Mouse (Mus musculus): ENCODE data around the gene Tapbp. TPM values are rescaled to one million over a fixed set of nuclear protein-coding genes. Genes with fewer than 3 reads are reported as not detected.

Tapbp gene
- polyA plus RNA-seq, 1 experiment from 2014 or later, result 16.6 TPM

- 2% methylated on average over 17 of the region's 20 CpGs for WGBS
- H3K36me3 ChIP-seq (ENCODE audit: control insufficient read depth, insufficient read depth, low read length), result peaks cover 17% of the 10 kb centered on the region
- peak; percentile 80 for DNase-seq (ENCODE audit: low spot score)
- peak overlapping the region; percentile 78 for H3K27ac ChIP-seq (ENCODE audit: low read depth, low read length)
- no peaks in the 10 kb centered on the region for H3K27me3 ChIP-seq (ENCODE audit: control insufficient read depth, insufficient read depth, low read length)
- ATAC-seq (ENCODE audit: low FRiP score), result peak; percentile 41
- H3K4me1 ChIP-seq (replicated peaks; ENCODE audit: control insufficient read depth, insufficient read depth, low read length), result peaks cover 20% of the 10 kb centered on the region
- peak overlapping the region; percentile 59 for H3K9ac ChIP-seq (ENCODE audit: low read depth, low read length)
- H3K9me3 ChIP-seq (ENCODE audit: control insufficient read depth, low read length), result no peaks in the 10 kb centered on the region
- peak overlapping the region; percentile 64 for H3K4me3 ChIP-seq (ENCODE audit: low read depth, low read length)
- peak overlapping the region; percentile 59 for H3K4me2 ChIP-seq (replicated peaks; ENCODE audit: low read depth, low read length)
Measured at GRCm38 (mm10) chr17:33916294-33916693, 595 bp downstream of the Tapbp start.

GRCm38 (mm10) chr17:33916847-33917655 is 1.4 kb downstream of the Tapbp start:
- Histone ChIP-seq H3K4me3 (ENCODE audit: low read depth, low read length) (peak overlapping the region; percentile 64; the same call in 1 of the 2 replicates), H3K27ac (ENCODE audit: low read depth, low read length) (no peak overlapping the region), H3K4me1 (replicated peaks; ENCODE audit: control insufficient read depth, insufficient read depth, low read length) (peaks cover 20% of the 10 kb centered on the region), H3K4me2 (replicated peaks; ENCODE audit: low read depth, low read length) (peak overlapping the region; percentile 59), H3K9me3 (ENCODE audit: control insufficient read depth, low read length) (no peaks in the 10 kb centered on the region), H3K9ac (ENCODE audit: low read depth, low read length) (no peak overlapping the region), H3K36me3 (ENCODE audit: control insufficient read depth, insufficient read depth, low read length) (peaks cover 15% of the 10 kb centered on the region), H3K27me3 (ENCODE audit: control insufficient read depth, insufficient read depth, low read length) (no peaks in the 10 kb centered on the region)
- no peak for DNase-seq (ENCODE audit: low spot score)
- ATAC-seq (ENCODE audit: low FRiP score), result no peak
- WGBS, result 73% methylated on average over 31 of the region's 31 CpGs

DNA sequence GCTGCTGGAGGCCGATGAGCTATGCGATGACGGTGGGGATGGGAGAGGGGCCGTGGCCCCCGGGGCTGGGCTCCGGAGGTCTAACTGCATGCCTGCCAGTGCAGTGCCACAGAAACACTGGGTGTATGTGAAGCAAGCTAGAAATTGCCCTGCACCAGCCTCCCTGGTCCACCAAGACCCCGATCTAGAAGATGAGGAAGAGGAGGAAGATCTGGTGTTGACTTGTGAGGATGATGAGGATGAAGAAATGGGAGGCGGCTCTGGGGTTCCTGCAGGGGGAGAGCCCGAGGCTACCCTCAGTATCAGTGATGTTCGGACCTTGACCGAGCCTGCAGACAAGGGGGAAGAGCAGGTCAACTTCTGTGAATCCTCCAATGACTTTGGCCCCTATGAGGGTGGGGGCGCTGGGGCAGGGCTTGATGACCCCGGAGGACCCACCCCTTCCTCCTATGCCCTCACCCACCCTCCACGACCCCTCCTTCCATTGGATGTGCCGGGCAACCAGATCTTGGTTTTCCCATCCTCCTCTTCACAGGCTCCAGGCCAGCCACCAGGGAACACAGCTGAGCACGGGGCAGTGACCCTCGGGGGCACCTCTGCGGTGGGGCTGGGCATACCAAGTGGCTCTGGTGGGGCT is 2.1 kb downstream of the Tapbp start:
- H3K27ac ChIP-seq (ENCODE audit: low read depth, low read length), result no peak overlapping the region
- H3K9ac ChIP-seq (ENCODE audit: low read depth, low read length), result no peak overlapping the region
- DNase-seq (ENCODE audit: low spot score) (no peak), ATAC-seq (ENCODE audit: low FRiP score) (no peak)
- no peak overlapping the region for H3K4me3 ChIP-seq (ENCODE audit: low read depth, low read length)
- no peak overlapping the region for H3K4me2 ChIP-seq (replicated peaks; ENCODE audit: low read depth, low read length)
- H3K9me3 ChIP-seq (ENCODE audit: control insufficient read depth, low read length), result no peaks in the 10 kb centered on the region
- H3K27me3 ChIP-seq (ENCODE audit: control insufficient read depth, insufficient read depth, low read length), result no peaks in the 10 kb centered on the region
- H3K4me1 ChIP-seq (replicated peaks; ENCODE audit: control insufficient read depth, insufficient read depth, low read length), result peaks cover 20% of the 10 kb centered on the region
- WGBS, result 82% methylated on average over 18 of the region's 18 CpGs
- H3K36me3 ChIP-seq (ENCODE audit: control insufficient read depth, insufficient read depth, low read length), result peaks cover 10% of the 10 kb centered on the region

- Histone ChIP-seq H3K4me3 (ENCODE audit: low read depth, low read length) (peak overlapping the region; percentile 49; the same call in 1 of the 2 replicates), H3K27ac (ENCODE audit: low read depth, low read length) (0 out of 2 replicates have a peak overlapping the region, but pooled peaks have one; percentile 17), H3K36me3 (ENCODE audit: control insufficient read depth, insufficient read depth, low read length) (peaks cover 6% of the 10 kb centered on the region), H3K9ac (ENCODE audit: low read depth, low read length) (no peak overlapping the region), H3K9me3 (ENCODE audit: control insufficient read depth, low read length) (no peaks in the 10 kb centered on the region), H3K27me3 (ENCODE audit: control insufficient read depth, insufficient read depth, low read length) (no peaks in the 10 kb centered on the region), H3K4me1 (replicated peaks; ENCODE audit: control insufficient read depth, insufficient read depth, low read length) (peaks cover 20% of the 10 kb centered on the region), H3K4me2 (replicated peaks; ENCODE audit: low read depth, low read length) (peak overlapping the region; percentile 86)
- no peak for DNase-seq (ENCODE audit: low spot score)
- 64% methylated on average over 37 of the region's 37 CpGs for WGBS
- ATAC-seq (ENCODE audit: low FRiP score), result no peak
Measured at GRCm38 (mm10) chr17:33918293-33919203, 2.8 kb downstream of the Tapbp start.

DNA sequence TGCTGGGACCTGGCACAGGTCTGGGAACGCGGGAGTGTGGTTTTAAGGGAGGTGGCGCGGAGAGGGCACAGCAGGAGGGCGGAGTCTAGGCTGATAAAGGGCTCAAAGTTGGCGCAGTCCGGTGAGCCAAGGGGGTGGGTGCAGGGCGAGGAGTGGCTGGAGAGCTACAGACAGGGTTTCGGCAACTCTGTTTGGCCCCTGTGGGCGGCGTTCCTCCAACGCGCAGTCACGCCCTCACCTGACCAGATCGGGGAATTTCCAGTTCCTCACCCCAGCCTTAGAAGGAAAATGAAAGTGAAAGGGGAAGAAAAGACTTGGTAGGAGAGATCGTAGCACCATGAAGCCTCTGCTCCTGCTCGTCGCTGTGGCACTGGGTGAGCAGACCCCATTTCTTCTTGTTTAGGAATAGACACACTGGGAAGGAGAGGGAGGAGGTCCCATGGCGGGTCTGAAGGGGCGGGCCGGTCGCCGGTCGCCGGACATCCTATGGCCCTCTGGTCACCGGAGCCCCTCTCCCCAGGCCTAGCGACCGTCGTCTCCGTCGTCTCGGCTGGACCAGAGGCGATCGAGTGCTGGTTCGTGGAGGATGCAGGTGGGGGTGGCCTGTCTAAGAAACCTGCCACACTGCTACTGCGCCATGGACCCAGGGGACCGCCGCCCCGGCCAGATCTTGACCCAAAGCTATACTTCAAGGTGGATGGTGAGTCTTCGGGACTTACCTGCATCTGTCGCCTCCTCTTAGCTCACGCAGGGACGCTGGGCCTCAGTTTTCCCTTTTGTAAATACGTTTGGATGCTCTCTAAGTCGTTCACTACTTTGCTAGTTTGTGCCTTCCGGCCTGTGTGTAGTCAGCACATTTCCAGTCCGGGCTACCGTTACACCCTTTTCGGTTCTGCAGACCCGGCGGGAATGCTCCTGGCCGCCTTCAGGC is 3.9 kb downstream of the Tapbp start:
- ATAC-seq (ENCODE audit: low FRiP score) (no peak), DNase-seq (ENCODE audit: low spot score) (peak; percentile 46)
- H3K4me1 ChIP-seq (replicated peaks; ENCODE audit: control insufficient read depth, insufficient read depth, low read length), result peaks cover 20% of the 10 kb centered on the region
- WGBS, result under 1% methylated on average over 51 of the region's 52 CpGs
- H3K9me3 ChIP-seq (ENCODE audit: control insufficient read depth, low read length), result no peaks in the 10 kb centered on the region
- H3K9ac ChIP-seq (ENCODE audit: low read depth, low read length), result peak overlapping the region; percentile 67
- H3K36me3 ChIP-seq (ENCODE audit: control insufficient read depth, insufficient read depth, low read length), result no peaks in the 10 kb centered on the region
- peak overlapping the region; percentile 86 for H3K4me2 ChIP-seq (replicated peaks; ENCODE audit: low read depth, low read length)
- H3K4me3 ChIP-seq (ENCODE audit: low read depth, low read length), result peak overlapping the region; percentile 49
- H3K27me3 ChIP-seq (ENCODE audit: control insufficient read depth, insufficient read depth, low read length), result no peaks in the 10 kb centered on the region
- 0 out of 2 replicates have a peak overlapping the region, but pooled peaks have one; percentile 20 for H3K27ac ChIP-seq (ENCODE audit: low read depth, low read length)

- peak overlapping the region; percentile 49 for H3K4me3 ChIP-seq (ENCODE audit: low read depth, low read length)
- under 1% methylated on average over 36 of the region's 36 CpGs for WGBS
- H3K9me3 ChIP-seq (ENCODE audit: control insufficient read depth, low read length), result no peaks in the 10 kb centered on the region
- H3K4me2 ChIP-seq (replicated peaks; ENCODE audit: low read depth, low read length), result peak overlapping the region; percentile 86
- peaks cover 20% of the 10 kb centered on the region for H3K4me1 ChIP-seq (replicated peaks; ENCODE audit: control insufficient read depth, insufficient read depth, low read length)
- peak overlapping the region; percentile 67 for H3K9ac ChIP-seq (ENCODE audit: low read depth, low read length)
- ATAC-seq (ENCODE audit: low FRiP score) (peak; percentile 61), DNase-seq (ENCODE audit: low spot score) (peak; percentile 89)
- no peaks in the 10 kb centered on the region for H3K27me3 ChIP-seq (ENCODE audit: control insufficient read depth, insufficient read depth, low read length)
- no peaks in the 10 kb centered on the region for H3K36me3 ChIP-seq (ENCODE audit: control insufficient read depth, insufficient read depth, low read length)
- H3K27ac ChIP-seq (ENCODE audit: low read depth, low read length), result 0 out of 2 replicates have a peak overlapping the region, but pooled peaks have one; percentile 30
Measured at GRCm38 (mm10) chr17:33920282-33921097, 4.8 kb downstream of the Tapbp start.

GRCm38 (mm10) chr17:33921361-33921760 is 5.7 kb downstream of the Tapbp start:
- H3K27ac ChIP-seq (ENCODE audit: low read depth, low read length), result no peak overlapping the region
- no peak overlapping the region for H3K9ac ChIP-seq (ENCODE audit: low read depth, low read length)
- 89% methylated on average over 7 of the region's 7 CpGs for WGBS
- no peaks in the 10 kb centered on the region for H3K36me3 ChIP-seq (ENCODE audit: control insufficient read depth, insufficient read depth, low read length)
- DNase-seq (ENCODE audit: low spot score), result no peak
- H3K27me3 ChIP-seq (ENCODE audit: control insufficient read depth, insufficient read depth, low read length), result no peaks in the 10 kb centered on the region
- no peak for ATAC-seq (ENCODE audit: low FRiP score)
- peaks cover 20% of the 10 kb centered on the region for H3K4me1 ChIP-seq (replicated peaks; ENCODE audit: control insufficient read depth, insufficient read depth, low read length)
- no peak overlapping the region for H3K4me3 ChIP-seq (ENCODE audit: low read depth, low read length)
- H3K4me2 ChIP-seq (replicated peaks; ENCODE audit: low read depth, low read length), result no peak overlapping the region
- no peaks in the 10 kb centered on the region for H3K9me3 ChIP-seq (ENCODE audit: control insufficient read depth, low read length)

Data from hindbrain, embryonic 11.5 days (tissue).